Mouse (Mus musculus) frontal cortex, adult 2 months (tissue): ENCODE measurements around the gene Grip1. TPM values are rescaled to one million over a fixed set of nuclear protein-coding genes. Genes with fewer than 3 reads are reported as not detected.

Experiments used
- DNase-seq, 2 experiments: peaks; one replicate each; pipeline ENCODE4 v3.0.0; 2022; ENCODE audit warnings: low spot score in 1 of 2; ENCODE audit errors: extremely low spot score in 1 of 2
- polyA plus RNA-seq: library from polyadenylated mRNA; depleted of rRNA; stranded (reverse); fragments of >200 nt; gene quantifications from 2 replicates; pipeline ENCODE4 v1.2.3, GENCODE M21; 2012

Grip1 gene
- polyA plus RNA-seq, 1 experiment = 19.6 TPM

DNA sequence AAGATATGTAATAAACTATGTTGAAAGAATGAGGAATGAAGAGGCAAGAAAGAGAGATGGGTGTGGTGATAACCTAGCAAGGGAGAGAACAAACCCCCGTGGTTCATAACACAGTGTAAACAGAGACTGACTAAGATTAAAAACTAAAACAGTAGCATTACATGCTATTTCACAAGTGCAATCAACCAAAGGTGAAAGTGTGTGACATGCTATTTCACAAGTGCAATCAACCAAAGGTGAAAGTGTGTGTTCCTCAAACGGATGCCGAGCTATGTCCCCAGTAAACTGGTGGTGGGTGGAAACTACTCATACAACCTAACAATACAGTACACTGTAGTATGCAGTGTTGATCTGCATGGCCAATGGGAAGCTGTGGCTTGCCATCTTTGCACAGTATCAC is 561.5 kb downstream of the Grip1 start:
- no peak for DNase-seq

DNA sequence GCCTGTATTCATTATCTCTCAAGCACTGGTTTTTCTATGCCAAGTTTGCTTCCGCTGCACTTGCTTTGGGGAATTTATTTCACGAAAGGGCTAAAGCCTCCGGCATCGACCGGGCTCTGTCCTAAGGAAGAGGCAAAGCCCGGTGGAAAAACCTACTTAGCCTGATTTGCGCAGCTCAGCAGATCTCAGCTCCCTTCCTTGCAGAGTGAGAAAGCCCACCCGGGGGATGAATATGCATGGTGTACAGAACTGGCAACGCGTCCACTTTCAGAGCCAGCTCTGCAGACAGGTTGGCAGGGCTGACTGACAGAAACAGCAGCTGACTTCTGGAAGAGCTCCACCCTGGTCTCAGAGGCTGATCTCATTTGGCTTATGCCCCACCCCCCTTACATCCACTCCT is 572.8 kb downstream of the Grip1 start:
- DNase-seq = no peak

DNA sequence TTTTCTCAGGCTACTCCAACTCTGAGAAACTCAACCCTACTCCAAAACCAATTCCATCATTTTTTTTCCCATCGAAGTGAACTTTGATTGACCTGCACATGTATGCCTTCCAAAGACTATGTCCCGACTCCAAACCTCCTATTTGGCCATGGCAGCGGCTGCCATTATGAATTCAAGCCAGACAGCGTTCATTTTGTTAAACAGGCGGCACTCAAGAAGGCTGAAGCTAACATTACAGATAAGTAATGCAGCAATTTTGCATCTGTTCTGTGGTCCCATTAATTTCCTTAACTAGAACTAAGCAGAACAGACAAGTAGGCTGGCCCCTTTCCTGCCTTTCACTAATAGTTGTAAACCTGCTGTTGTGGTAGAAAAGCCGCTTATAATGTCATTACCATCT is 577.3 kb downstream of the Grip1 start:
- DNase-seq = no peak

DNA sequence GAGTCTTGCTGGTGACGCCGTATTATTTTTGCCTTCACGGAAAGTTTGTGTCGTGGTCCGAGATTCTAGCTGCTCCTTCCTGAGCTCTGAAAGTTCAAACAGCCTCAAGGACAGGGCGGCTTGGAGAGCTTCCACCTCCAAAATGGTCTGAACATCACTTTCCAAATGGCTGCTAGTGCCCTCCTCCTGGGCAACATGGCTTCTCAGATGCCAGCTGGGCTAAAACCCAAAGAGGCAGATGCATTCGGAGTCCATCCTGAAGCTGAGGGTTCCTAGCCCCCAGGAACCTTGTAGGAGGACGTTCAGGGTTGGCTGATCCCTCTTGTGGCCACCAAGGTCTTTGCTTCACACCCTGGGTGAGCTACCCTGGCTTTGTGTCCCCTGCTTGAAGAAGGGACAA is 577.7 kb downstream of the Grip1 start:
- no peak for DNase-seq

DNA sequence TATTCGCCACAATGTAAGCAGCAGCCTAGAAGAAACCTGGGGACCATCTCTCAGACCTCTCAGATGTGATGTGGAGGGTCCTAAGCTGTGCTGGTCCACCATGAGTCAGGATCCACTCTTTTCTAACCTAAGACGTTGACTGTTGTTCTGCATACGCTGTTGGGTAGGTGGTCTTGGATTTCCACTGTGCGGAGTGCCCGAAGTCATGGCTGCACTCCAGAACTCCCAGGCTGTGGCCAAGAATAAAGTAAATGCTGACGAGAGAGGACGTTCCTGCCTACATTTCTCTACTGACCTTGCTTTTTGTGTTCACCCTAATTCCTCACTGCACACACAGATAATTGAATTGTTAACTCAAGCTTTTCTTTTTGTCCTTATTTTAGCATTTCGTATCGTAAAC is 580.2 kb downstream of the Grip1 start:
- DNase-seq = no peak

DNA sequence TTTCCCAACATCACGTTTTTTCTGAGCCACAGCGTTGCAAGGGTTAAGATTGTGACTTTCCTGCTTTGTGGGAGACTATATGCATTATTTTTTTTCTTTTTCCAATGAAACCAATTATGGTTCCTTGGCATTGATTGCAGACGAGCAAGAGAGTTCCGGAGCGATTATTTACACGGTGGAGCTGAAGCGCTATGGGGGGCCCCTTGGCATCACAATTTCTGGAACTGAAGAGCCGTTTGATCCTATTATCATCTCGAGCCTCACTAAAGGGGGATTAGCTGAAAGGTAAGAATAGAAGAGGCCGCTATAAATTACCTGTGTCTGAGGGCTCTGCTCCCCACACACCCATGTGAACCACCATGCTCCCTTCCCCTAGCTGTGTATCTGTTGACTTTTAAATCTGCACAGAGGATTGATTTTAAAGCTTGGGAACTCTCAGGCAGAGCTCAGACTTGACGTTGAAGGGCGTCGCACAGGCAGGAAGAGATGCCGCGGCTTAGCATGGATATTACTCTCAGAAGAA is 581.6 kb downstream of the Grip1 start:
- DNase-seq = no peak

DNA sequence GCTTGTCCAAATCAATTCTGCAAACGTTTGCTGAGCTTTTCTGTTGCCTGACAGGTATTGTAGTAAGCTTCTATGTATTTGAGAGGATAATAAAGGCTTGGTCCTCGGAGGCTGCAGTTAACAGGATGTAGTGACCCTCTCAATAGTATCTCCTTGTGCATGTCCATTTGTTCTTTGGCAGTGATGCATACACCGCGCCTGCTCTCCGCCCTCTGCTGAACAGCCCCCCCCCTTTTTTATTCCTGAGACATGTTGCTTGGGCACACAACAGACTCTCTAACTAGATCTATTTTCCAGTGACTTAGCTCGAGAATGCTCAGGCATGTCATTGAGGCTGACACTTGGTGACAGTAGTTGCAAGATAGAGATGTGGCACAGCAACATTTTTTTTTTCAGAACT is 582.2 kb downstream of the Grip1 start:
- DNase-seq = no peak

DNA sequence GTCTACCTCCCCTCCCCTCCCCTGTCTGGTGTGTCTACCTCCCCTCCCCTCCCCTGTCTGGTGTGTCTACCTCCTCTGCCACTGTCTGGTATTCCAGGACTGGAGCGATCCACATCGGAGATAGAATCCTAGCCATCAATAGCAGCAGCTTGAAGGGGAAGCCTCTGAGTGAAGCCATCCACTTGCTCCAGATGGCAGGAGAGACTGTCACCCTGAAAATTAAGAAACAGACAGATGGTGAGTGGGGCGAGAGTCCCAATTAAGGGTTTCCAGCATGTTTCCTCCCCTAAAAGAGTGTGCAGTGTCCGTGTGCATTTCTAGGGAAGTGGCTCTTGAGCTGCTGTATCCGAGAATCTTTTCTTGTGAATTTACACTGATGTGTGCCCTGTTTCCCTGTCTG is 584.6 kb downstream of the Grip1 start:
- DNase-seq = peak; percentile 67 to 83

DNA sequence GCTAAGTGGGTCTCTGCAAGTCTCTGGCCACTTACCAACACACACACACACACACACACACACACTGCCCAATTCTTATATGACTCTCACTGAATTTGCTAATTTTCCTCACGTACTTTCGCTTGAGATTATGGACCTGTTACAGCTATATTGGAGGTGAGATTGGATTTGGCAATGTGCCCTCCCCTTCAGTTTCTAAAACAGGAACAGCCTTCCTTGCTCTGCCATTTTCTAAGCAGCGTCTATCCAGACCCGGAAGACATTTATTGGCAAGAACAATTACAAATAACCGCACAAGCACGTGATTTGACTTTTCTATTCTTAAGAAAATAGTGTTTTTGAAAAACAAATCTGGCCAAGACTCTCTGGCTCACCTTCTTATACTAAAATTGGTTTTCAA is 590.6 kb downstream of the Grip1 start:
- no peak for DNase-seq

DNA sequence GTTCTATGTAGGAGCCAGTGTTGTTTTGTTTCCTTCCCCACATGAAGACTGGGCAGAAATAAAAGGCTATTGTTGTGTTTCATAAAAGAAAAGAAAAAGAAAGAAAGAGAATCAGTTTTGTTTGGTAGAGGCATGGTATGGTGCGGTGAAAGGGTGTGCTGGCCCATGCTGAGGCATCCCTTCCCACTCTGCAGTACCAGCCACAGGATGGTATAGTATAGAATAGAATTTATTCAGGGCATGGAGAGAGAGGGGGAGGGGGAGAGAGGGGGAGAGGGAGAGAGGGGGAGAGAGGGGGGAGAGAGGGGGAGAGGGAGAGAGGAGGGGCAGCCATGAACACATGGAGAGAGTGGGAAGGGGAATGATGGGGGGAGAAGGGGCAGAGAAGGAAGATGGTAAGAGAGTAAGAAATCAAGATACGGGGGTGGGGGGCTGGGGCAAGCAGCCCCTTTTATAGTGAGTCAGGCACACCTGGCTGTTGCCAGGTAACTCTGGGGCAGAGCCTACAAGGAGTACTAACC is 591.1 kb downstream of the Grip1 start:
- no peak for DNase-seq

DNA sequence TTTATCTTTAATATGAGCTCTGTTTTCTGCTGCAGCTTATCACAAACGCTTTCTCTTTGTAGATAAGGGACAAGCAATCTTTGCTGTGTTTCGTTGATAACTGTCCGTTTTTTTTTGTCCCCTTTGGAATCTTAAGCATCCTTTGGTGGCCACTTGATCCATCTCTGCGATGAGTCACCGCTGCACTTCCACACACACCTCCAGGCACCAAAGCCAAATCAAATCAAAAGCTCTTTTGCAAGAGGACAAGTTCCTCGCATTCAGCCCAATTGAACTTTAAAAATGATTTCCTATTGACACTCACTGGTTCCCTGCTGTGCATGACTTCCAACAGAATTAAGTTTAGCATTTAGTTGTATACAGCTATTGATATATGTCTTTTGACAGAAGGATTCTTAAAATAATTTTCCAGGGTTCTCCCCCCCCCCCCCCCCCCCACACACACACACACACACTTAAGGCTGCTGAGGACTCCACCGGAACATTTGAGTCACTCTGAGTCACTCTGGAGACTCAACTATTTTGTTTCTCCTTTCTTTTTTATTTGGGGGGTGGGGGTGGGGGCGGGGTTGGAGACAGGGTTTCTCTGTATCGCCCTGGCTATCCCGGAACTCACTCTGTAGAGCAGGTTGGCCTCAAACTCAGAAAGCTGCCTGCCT is 607.1 kb downstream of the Grip1 start:
- DNase-seq = no peak

DNA sequence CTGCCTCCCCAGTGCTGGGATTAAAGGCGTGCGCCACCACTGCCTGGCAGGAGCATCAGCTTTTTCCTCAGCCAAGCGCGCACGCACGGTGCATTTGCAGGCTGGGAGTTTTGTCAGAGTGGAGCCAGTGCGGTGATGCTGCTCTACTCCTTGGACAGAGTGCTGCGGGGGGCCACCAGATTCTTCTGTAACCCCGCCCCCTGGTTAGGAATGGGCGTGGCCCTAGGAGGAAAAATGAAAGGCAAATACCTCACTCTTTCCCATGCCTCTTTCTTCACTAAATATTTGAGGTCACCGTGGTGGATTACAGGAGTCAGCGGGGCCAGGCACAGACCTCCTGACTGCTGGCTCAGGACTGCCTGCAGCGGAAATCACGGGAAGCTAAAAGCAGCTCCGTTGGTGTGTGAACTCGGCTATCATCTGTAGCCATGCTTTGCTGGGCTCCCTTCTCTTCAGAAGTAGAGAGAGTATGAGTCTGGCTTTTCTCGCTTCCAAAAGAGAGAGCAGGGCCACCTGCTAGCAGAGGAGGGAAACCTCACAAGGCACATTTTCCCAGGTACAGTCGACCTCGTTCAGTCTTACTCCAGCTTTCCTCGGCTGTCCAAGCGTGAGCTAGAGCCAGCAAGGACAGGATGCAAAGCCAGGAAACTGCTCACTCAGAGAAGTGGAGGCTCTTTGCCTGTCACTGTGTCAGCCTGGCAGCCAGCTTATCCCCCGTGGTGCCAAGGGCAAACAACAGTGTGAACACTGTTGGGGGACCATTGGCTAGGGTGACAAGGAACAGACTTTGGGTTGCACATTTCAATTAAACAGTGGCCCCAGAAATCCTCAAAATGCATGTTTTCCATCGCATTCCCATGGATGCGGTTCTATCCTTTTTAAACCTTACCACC is 607.9 kb downstream of the Grip1 start:
- no peak for DNase-seq

DNA sequence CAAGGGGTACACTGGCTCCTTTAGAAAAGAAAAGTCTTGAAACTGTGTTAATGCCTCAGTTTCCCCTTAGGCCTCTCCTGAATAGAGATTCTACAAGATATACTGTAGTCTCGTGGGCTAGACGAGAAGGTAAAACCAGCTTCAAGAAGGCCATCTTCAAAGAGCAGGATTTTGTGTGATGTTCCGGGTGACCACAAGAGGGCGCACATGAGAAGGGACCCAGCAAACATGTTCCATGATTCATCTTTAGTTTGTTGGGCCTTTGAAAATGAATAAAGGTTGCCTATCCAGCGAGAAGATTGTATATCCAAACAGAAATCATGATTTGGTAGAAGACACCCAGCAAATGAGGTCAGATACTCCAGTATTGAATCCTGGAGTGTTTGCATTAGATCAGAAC is 610.8 kb downstream of the Grip1 start:
- DNase-seq = peak; percentile 4 to 72

DNA sequence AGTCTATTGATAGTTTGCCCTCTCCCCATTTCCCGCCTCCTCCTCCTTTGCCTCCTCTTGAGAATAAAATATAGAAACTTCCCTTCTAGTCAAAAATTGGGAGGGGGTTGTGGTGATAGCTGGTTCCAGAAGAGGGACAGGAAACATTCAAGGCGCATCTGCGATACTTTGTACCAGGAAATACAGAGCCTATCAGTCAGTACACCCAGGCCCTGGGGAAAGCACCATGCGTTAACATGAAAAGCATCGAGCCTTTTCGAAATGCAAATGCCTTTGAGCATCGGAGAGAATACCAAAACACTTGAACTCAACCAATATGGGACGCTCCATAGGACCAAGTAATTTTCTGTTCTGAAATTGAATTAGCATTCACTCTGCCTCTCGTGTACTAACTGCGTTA is 612.7 kb downstream of the Grip1 start:
- no peak for DNase-seq

DNA sequence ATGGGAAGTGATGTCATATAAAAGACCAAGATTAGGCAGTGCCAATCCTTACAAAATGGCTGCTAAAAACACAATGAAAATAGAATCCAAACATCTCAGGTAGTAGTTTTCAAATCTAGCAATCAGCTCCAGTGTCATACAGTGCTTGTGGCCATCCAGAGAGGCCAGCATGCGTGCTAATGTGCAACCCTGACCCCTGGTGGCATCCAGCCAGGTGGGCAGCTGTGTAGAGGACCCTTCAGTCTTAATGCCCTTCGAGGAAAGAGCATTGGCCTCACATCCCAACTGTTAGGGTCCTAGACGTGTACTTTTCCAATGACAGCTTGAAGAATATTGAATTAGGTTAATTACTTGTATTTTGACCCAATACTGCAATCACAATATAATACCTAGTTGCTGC is 624.2 kb downstream of the Grip1 start:
- DNase-seq = no peak

DNA sequence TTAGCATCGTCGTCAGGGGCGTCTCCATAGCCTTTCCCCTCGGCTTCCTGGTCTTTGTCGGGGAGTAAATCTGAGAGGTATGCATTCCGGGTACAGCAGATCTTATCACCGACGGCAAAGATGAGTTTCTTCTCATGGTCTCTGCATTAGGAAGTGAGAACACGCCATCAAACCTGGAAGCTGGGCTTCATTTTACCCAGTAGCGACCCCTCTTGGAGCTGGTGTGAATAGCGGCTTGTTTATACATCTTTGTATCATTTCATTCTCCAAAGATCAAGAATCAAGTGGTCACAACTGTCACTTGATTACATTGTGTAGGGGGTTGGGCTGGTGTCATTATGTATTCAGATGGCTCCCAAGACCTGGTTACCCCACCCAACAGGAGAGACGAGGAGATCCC is 638.9 kb downstream of the Grip1 start:
- no peak for DNase-seq

DNA sequence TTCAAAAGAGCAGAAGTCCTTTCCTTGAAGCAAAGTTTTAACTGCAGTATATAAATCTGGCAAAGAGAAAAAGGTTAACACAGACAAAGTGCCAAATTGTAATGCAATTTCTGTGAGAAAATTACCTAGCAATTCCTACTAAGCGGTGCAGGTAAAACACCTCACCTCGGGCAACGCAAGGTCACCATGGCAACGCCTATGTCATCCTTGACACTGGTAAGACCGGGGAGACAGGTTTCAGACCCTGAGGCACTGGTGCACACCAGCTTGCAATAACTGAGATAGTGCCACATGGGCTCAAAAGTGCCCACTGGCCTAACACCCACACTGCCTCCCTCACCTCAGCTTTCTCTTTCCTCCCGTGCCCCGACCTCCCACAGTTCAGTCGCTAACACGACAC is 641.5 kb downstream of the Grip1 start:
- DNase-seq = no peak

DNA sequence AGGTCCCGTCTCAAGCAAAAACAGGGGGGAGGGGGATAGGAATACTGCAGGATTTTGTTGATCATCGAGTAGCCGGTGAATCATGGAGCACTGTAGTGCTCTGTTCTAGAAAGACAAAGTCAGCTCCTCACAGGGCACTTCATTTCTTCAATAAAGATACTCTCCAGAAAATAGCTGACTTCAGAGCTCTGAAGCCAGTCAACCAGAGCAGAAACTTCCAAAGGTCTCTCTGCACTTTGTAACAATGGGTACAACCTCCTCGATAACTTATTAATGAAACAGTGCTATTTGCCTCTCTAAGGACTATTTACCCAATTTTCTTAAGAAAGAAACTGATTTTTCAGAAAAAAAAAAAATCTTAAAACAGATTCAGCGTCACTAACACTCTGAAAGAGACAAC is 642.1 kb downstream of the Grip1 start:
- no peak for DNase-seq

DNA sequence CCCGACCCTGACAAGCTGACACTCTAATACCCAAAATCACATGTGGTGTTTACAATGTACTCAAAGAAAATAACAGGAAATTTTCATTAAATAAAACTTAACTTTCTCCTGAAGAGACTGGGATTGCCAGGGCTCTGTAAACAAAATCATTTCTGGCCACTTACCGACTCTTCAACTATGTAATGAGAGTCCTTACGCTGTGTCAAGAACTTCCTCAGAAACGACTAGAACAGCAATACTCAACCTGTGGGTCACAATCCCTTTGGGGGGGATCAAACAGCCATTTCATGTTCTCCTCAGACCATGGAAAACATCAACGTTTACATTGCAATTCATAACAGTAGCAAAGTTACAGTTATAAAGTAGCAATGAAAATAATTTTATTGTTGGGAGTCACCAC is 643.9 kb downstream of the Grip1 start:
- DNase-seq = no peak

DNA sequence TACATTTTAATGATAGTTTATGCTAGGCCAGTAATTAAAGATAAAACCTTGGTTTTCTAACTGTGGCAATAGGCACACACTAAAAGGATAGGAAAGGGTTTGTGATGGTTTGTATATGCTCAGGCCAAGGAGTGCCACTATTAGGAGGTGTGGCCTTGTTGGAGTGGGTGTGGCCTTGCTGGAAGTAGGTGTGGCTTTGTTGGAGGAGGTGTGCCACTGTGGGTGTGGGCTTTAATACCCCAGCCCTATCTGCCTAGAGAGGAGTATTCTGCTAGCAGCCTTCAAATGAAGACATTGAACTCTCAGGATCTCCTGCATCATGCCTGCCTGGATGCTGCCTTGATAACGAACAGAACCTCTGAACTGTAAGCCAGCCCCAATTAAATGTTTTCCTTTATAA is 647.2 kb downstream of the Grip1 start:
- DNase-seq = no peak

DNA sequence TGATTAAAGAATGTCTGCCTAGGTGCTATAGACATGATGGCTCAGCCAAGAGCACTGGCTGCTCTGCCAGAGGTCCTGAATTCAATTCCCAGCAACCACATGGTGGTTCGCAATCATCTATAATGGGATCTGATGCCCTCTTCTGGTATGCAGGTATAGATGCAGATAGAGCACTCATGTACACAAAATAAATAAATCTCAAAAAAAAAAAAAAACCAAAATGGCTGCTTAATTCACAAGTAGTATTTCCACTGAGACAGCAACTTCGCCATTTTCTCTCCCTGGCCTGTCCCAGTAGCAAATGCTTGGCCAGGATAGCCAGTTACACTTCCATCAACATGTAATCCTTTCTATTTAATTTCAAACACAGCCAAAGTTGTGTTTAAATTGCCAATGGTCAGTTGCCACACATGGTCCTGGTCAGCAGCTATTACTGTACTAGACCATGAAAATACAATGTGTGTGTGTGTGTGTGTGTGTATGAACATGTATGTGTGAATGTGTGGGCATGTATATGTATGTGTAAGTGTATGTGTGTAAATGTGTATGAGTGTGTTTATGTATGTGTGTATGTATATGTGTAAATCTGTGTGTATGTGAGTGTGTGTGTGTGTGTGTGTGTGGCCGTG is 658.2 kb downstream of the Grip1 start:
- no peak for DNase-seq
